Mouse (Mus musculus) hindbrain, embryonic 16.5 days (tissue): ENCODE data around the gene Itgam. TPM values are rescaled to one million over a fixed set of nuclear protein-coding genes. Genes with fewer than 3 reads are reported as not detected.

ENCODE experiments used
- ATAC-seq: fragments of 200-750 bp; cut with Nextera tagmentation; 2 replicates; pipeline ENCODE4 v1.8.0; 2017; ENCODE audit warnings: moderate TSS enrichment, moderate library complexity
- H3K27ac ChIP-seq: fragments of 300-500 bp; sonication (generic); 2 replicates; pipeline ENCODE4 v1.5.1; 2014; ENCODE audit warnings: low read depth, mild to moderate bottlenecking, control low read depth, low read length, moderate library complexity
- H3K27me3 ChIP-seq: fragments of 300-500 bp; sonication (generic); replicated peaks from 2 replicates; pipeline ENCODE4 v1.6.1; 2014; ENCODE audit warnings: low read length; ENCODE audit not compliant: control insufficient read depth, insufficient read depth
- H3K36me3 ChIP-seq: fragments of 300-500 bp; sonication (generic); 2 replicates; pipeline ENCODE4 v1.6.1; 2014; ENCODE audit warnings: mild to moderate bottlenecking, low read length, moderate library complexity, mixed read lengths; ENCODE audit not compliant: control insufficient read depth, insufficient read depth
- H3K4me1 ChIP-seq: fragments of 300-500 bp; sonication (generic); 2 replicates; pipeline ENCODE4 v1.6.1; 2014; ENCODE audit warnings: low read depth, low read length; ENCODE audit not compliant: control insufficient read depth, insufficient read depth
- H3K4me2 ChIP-seq: fragments of 300-500 bp; sonication (generic); 2 replicates; pipeline ENCODE4 v1.6.1; 2014; ENCODE audit warnings: mild to moderate bottlenecking, low read length, control low read depth, moderate library complexity
- H3K4me3 ChIP-seq: fragments of 300-500 bp; sonication (generic); 2 replicates; pipeline ENCODE4 v1.5.1; 2014; ENCODE audit warnings: mild to moderate bottlenecking, low read length, control low read depth, moderate library complexity
- H3K9ac ChIP-seq: fragments of 300-500 bp; sonication (generic); 2 replicates; pipeline ENCODE4 v1.6.1; 2014; ENCODE audit warnings: low read depth, mild to moderate bottlenecking, control low read depth, low read length, moderate library complexity
- H3K9me3 ChIP-seq: fragments of 300-500 bp; sonication (generic); 2 replicates; pipeline ENCODE4 v1.6.1; 2014; ENCODE audit warnings: mild to moderate bottlenecking, low read length, moderate library complexity; ENCODE audit not compliant: control insufficient read depth
- WGBS: fragments of 180-500 bp; shearing (Covaris S2); extraction: QIAGEN DNeasy Blood & Tissue Kit; methylation state at CpG from one replicate; pipeline ENCODE4 v1.1.7; 2014; 5-methylcytosine and 5-hydroxymethylcytosine counted together
- polyA plus RNA-seq: library from polyadenylated mRNA; unstranded; fragments of >200 nt; fragmentation: Nextera tagmentation; extraction: Ambion mirVana; gene quantifications from 2 replicates; pipeline ENCODE4 v1.2.1, GENCODE M21; 2015

Gene Itgam
- polyA plus RNA-seq, 1 experiment from 2014 or later = 0.94 TPM

GRCm38 (mm10) chr7:128114371-128115105, 52.1 kb downstream of the Itgam start:
- H3K4me3 ChIP-seq = no peak overlapping the region
- no peaks in the 10 kb centered on the region for H3K4me1 ChIP-seq
- 93% methylated on average over 11 of the region's 11 CpGs for WGBS
- H3K9me3 ChIP-seq = no peaks in the 10 kb centered on the region
- no peak overlapping the region for H3K27ac ChIP-seq
- no peaks in the 10 kb centered on the region for H3K27me3 ChIP-seq
- H3K36me3 ChIP-seq = no peaks in the 10 kb centered on the region
- H3K9ac ChIP-seq = no peak overlapping the region
- H3K4me2 ChIP-seq = no peak overlapping the region
- no peak for ATAC-seq

DNA sequence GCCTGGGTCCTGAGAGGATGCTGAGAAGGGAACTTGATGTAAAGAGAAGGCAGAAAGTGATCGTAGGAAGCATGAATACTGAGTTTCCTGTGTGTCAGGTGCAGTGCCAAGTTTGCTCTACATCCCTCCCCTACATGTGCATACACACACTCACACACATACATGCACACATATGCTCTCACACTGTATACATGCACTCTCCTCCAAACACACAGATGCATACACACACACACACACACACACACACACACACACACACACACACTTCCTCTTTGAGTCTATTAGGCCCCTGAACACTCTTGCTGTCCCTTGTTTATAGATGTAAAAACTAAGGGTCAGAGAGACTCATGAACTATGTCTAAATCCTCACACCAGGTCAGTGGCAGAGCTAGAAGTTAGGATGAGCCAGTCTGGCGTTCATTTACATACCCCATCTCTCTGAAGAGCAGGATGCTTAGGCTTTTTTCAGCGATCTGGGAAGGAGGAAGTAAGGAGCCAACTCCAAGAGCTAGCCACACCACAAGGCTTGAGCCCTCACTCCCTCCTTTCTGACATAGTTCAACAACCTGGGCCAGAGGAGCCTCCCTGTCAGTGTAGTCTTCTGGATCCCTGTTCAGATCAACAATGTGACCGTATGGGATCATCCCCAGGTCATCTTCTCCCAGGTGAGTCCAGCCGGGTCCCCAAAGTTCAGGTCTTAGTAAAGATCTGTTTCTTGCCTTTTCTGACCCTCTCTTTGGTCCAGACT, 52.9 kb downstream of the Itgam start:
- Histone ChIP-seq H3K27ac (no peak overlapping the region), H3K36me3 (no peaks in the 10 kb centered on the region), H3K9me3 (no peaks in the 10 kb centered on the region), H3K9ac (no peak overlapping the region), H3K4me2 (no peak overlapping the region), H3K4me3 (no peak overlapping the region), H3K4me1 (no peaks in the 10 kb centered on the region), H3K27me3 (no peaks in the 10 kb centered on the region)
- WGBS = 86% methylated on average over 5 of the region's 5 CpGs
- no peak for ATAC-seq

DNA sequence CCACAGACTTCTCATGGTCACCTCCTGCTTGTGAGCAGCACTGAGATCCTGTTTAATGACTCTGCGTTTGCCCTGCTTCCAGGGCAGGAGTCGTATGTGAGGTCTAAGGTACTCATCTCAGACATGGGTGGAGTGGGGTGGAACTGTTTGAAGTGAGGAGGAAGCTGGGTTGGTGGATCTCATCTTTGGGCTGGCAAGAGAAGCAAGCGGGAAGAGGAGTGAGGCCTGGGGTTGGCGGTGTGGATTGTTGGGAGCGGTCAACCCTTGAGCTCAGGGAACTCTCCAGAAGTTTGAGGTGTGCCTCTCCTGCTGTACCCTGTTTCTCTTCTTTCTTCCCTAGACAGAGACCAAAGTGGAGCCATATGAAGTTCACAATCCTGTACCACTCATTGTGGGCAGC, 54.0 kb downstream of the Itgam start:
- no peaks in the 10 kb centered on the region for H3K27me3 ChIP-seq
- no peak overlapping the region for H3K4me2 ChIP-seq
- H3K9ac ChIP-seq = no peak overlapping the region
- no peak overlapping the region for H3K27ac ChIP-seq
- H3K36me3 ChIP-seq = no peaks in the 10 kb centered on the region
- 95% methylated on average over 5 of the region's 5 CpGs for WGBS
- no peak overlapping the region for H3K4me3 ChIP-seq
- no peaks in the 10 kb centered on the region for H3K9me3 ChIP-seq
- H3K4me1 ChIP-seq = no peaks in the 10 kb centered on the region
- ATAC-seq = no peak

- Histone ChIP-seq H3K4me1 (no peaks in the 10 kb centered on the region), H3K36me3 (no peaks in the 10 kb centered on the region), H3K9ac (no peak overlapping the region), H3K4me2 (no peak overlapping the region), H3K27me3 (no peaks in the 10 kb centered on the region), H3K27ac (no peak overlapping the region), H3K4me3 (no peak overlapping the region), H3K9me3 (no peaks in the 10 kb centered on the region)
- ATAC-seq = no peak
- WGBS = 88% methylated on average over 6 of the region's 6 CpGs
These were observed 57.5 kb downstream of the Itgam start for GRCm38 (mm10) chr7:128119726-128120490.

- H3K36me3 ChIP-seq = no peaks in the 10 kb centered on the region
- no peak for ATAC-seq
- H3K27ac ChIP-seq = no peak within 1 kb of the TSS
- 89% methylated on average over 8 of the region's 8 CpGs for WGBS
- no peaks in the 10 kb centered on the region for H3K9me3 ChIP-seq
- H3K4me3 ChIP-seq = no peak within 1 kb of the TSS
- H3K9ac ChIP-seq = no peak within 1 kb of the TSS
- no peaks in the 10 kb centered on the region for H3K4me1 ChIP-seq
- H3K4me2 ChIP-seq = no peak within 1 kb of the TSS
- no peaks in the 10 kb centered on the region for H3K27me3 ChIP-seq
These were observed 66.6 kb downstream of the Itgam start, which contains the start of gene Itgax for GRCm38 (mm10) chr7:128128741-128129720. TSS of gene Itgax (plus strand) at chr7:128129547.

DNA sequence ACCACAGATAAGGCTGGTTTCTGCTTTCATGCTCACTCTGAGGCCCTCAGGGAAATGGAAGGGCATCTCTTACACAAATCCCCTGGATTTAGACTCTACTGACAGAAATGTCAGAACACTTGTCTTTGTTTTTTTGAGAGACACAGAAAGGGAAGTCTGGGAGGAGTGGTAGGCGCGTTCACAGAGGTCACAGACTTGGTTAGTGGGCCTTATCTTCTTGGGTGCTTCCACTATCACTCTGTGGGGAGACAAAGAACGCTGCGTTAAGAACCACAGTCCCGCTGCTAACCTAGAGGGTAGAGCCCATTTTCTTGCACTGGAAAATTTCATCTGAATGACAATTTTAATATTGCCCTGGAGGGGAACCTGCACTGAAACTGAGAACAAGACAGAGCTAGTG, 69.7 kb downstream of the Itgam start:
- Histone ChIP-seq H3K36me3 (no peaks in the 10 kb centered on the region), H3K4me2 (no peak overlapping the region), H3K4me3 (no peak overlapping the region), H3K4me1 (no peaks in the 10 kb centered on the region), H3K27me3 (no peaks in the 10 kb centered on the region), H3K9me3 (no peaks in the 10 kb centered on the region), H3K9ac (no peak overlapping the region), H3K27ac (no peak overlapping the region)
- 92% methylated on average over 5 of the region's 5 CpGs for WGBS
- no peak for ATAC-seq

GRCm38 (mm10) chr7:128133596-128133995, 71.2 kb downstream of the Itgam start:
- no peaks in the 10 kb centered on the region for H3K27me3 ChIP-seq

GRCm38 (mm10) chr7:128136927-128137326, 74.5 kb downstream of the Itgam start:
- no peak for ATAC-seq
- H3K27me3 ChIP-seq = no peaks in the 10 kb centered on the region
- H3K4me2 ChIP-seq = no peak overlapping the region
- H3K9me3 ChIP-seq = no peaks in the 10 kb centered on the region
- no peak overlapping the region for H3K9ac ChIP-seq
- H3K36me3 ChIP-seq = no peaks in the 10 kb centered on the region
- no peak overlapping the region for H3K27ac ChIP-seq
- H3K4me1 ChIP-seq = no peaks in the 10 kb centered on the region
- H3K4me3 ChIP-seq = no peak overlapping the region
- 58% methylated on average over 4 of the region's 4 CpGs for WGBS

More at GRCm38 (mm10) chr7:128133596-128133995, 71.2 kb downstream of the Itgam start:
- H3K4me3 ChIP-seq = no peak overlapping the region
- H3K36me3 ChIP-seq = no peaks in the 10 kb centered on the region
- no peak for ATAC-seq
- H3K9me3 ChIP-seq = no peaks in the 10 kb centered on the region
- 92% methylated on average over 2 of the region's 2 CpGs for WGBS
- no peak overlapping the region for H3K4me2 ChIP-seq
- H3K9ac ChIP-seq = no peak overlapping the region
- H3K4me1 ChIP-seq = no peaks in the 10 kb centered on the region
- no peak overlapping the region for H3K27ac ChIP-seq
